Mouse (Mus musculus) midbrain, embryonic 11.5 days (tissue): ENCODE measurements around the gene Rbm20. TPM values are rescaled to one million over a fixed set of nuclear protein-coding genes. Genes with fewer than 3 reads are reported as not detected.
A peak's percentile ranks its signal among the peaks of the same experiment; 100 is the strongest.

Source experiments
- ATAC-seq: fragments of 200-750 bp; cut with Nextera tagmentation; 2 replicates; pipeline ENCODE4 v1.8.0; 2017; ENCODE audit warnings: moderate TSS enrichment, moderate library complexity; ENCODE audit not compliant: low FRiP score
- DNase-seq: peaks from one replicate; pipeline ENCODE4 v3.0.0; 2015; ENCODE audit warnings: low spot score; ENCODE audit errors: missing footprints
- H3K27ac ChIP-seq: fragments of 300-500 bp; sonication (generic); 2 replicates; pipeline ENCODE4 v1.5.1; 2014; ENCODE audit warnings: low read depth, low read length
- H3K27me3 ChIP-seq: fragments of 300-500 bp; sonication (generic); 2 replicates; pipeline ENCODE4 v1.6.1; 2014; ENCODE audit warnings: mild to moderate bottlenecking, low read length, moderate library complexity, mixed read lengths; ENCODE audit not compliant: control insufficient read depth, insufficient read depth
- H3K36me3 ChIP-seq: fragments of 300-500 bp; sonication (generic); 2 replicates; pipeline ENCODE4 v1.6.1; 2014; ENCODE audit warnings: mild to moderate bottlenecking, low read length, moderate library complexity, mixed read lengths; ENCODE audit not compliant: control insufficient read depth, insufficient read depth
- H3K4me1 ChIP-seq: fragments of 300-500 bp; sonication (generic); 2 replicates; pipeline ENCODE4 v1.6.1; 2014; ENCODE audit warnings: low read length; ENCODE audit not compliant: control insufficient read depth, insufficient read depth
- H3K4me2 ChIP-seq: fragments of 300-500 bp; sonication (generic); 2 replicates; pipeline ENCODE4 v1.6.1; 2014; ENCODE audit warnings: mild to moderate bottlenecking, moderate library complexity
- H3K4me3 ChIP-seq: fragments of 300-500 bp; sonication (generic); 2 replicates; pipeline ENCODE4 v1.5.1; 2014; ENCODE audit warnings: low read depth, low read length
- H3K9ac ChIP-seq: fragments of 300-500 bp; sonication (generic); 2 replicates; pipeline ENCODE4 v1.6.1; 2014; ENCODE audit warnings: low read length
- H3K9me3 ChIP-seq: fragments of 300-500 bp; sonication (generic); 2 replicates; pipeline ENCODE4 v1.6.1; 2016; ENCODE audit warnings: low read length; ENCODE audit not compliant: control insufficient read depth
- WGBS: fragments of 180-500 bp; shearing (Covaris S2); extraction: QIAGEN DNeasy Blood & Tissue Kit; methylation state at CpG from one replicate; pipeline ENCODE4 v1.1.7; 2014; 5-methylcytosine and 5-hydroxymethylcytosine counted together
- polyA plus RNA-seq: library from polyadenylated mRNA; unstranded; fragments of >200 nt; fragmentation: Nextera tagmentation; extraction: Ambion mirVana; gene quantifications from 2 replicates; pipeline ENCODE4 v1.2.1, GENCODE M21; 2014

The Rbm20 gene
- polyA plus RNA-seq, 1 experiment from 2014 or later = 1.0 TPM

DNA sequence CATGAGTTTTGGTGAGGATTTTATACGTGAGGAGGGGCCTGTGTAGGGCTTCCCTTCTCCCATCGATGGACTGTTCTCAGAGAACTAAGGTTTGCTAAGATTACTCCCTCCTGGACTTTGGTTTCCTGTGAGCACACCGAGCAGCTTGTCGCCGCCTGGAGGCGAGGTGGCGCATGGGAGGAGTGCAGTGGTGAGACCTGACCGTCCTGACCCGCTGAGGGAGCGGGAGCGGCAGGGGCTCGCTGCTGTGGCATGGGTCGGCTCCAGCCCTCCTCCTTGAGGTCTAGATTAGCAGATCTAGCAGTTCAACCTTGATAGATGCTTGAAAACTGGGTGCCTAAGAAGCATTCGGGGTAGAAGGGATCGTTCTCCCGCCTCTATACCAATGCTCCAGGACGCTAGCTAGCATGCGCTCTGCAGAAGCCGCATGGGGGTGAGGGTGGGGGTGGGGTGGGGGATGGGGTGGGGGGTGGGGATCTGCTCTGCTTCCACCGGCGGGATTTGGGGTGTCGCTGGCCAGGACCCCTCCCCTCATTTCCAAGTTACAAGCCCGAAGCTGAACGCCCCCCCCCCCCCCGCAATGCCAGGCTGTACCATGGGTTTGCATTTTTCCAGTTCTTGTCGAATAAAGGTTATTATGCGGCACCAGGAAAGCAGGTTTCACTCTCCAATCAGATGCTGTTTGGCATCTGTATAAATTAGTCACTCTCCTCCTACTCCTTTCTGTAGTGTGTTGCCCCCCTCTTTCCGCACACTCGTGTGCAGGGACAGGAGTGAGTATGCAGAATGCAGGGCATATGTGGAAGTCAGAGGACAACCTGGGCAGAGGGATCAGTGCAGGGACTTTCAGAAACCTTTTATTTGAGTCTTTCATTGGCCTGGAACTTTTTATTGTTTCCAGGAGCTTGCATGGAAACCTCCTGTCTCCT is 28.1 kb downstream of the Rbm20 start:
- 4% methylated on average over 26 of the region's 29 CpGs for WGBS
- Histone ChIP-seq H3K9ac (peak overlapping the region; percentile 60; the same call in 1 of the 2 replicates), H3K4me1 (peaks cover 5% of the 10 kb centered on the region; the same call in 1 of the 2 replicates), H3K9me3 (no peaks in the 10 kb centered on the region; the same call in 1 of the 2 replicates), H3K4me3 (peak overlapping the region; percentile 32), H3K27me3 (no peaks in the 10 kb centered on the region), H3K36me3 (no peaks in the 10 kb centered on the region), H3K4me2 (peak overlapping the region; percentile 67), H3K27ac (no peak overlapping the region)
- ATAC-seq = peak; percentile 86
- DNase-seq = peak; percentile 97

DNA sequence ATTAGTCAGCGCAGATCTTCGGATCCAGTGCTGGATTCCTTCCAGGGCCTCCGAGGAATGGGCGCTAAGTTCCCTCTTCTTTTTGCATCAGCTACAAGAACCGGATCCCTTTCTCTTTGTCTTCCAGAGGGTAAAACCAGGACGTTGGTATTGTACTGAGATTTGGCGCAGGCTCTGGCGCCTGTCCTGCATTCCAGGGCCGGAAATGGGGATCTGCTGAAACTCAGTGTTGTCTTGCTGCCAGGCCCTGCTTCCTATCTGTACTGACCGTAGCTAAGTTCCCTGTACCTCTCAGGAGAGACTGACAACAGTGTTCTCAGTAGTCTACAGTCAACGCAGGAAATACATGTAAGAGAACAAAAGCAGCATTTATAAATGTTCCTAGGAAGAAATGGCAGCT is 31.3 kb downstream of the Rbm20 start:
- H3K4me1 ChIP-seq = 0 out of 2 replicates have a peak, but pooled peaks cover 4% of the 10 kb centered on the region
- H3K9me3 ChIP-seq = no peaks in the 10 kb centered on the region; the same call in 1 of the 2 replicates
- DNase-seq (no peak), ATAC-seq (no peak)
- no peak overlapping the region for H3K4me2 ChIP-seq
- no peak overlapping the region for H3K27ac ChIP-seq
- no peaks in the 10 kb centered on the region for H3K27me3 ChIP-seq
- no peaks in the 10 kb centered on the region for H3K36me3 ChIP-seq
- 83% methylated on average over 11 of the region's 11 CpGs for WGBS
- H3K9ac ChIP-seq = no peak overlapping the region
- no peak overlapping the region for H3K4me3 ChIP-seq

DNA sequence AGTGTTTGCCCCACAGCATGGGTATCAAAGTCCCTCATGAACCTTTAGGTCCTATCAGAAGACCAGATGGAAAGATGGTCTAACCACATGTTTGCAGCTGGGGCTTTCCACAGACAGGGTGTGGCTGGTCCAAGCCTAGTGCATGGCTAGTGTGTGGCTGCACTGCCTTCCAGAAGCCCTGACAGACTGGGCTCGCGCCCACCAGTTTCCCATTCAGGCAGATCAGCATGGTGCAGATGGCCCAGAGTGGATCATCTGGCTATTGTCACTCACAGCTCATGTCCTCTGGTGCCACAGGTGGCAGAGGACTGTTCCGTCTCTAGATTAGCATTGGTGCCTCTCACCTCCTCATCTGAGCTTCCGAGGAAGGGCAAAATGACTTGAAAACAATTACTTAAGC is 33.8 kb downstream of the Rbm20 start:
- ATAC-seq (no peak), DNase-seq (no peak)
- H3K9ac ChIP-seq = no peak overlapping the region
- H3K27ac ChIP-seq = no peak overlapping the region
- no peak overlapping the region for H3K4me2 ChIP-seq
- WGBS = 66% methylated on average over 4 of the region's 4 CpGs
- no peak overlapping the region for H3K4me3 ChIP-seq
- H3K36me3 ChIP-seq = no peaks in the 10 kb centered on the region
- H3K9me3 ChIP-seq = no peaks in the 10 kb centered on the region; the same call in 1 of the 2 replicates
- no peaks in the 10 kb centered on the region for H3K4me1 ChIP-seq
- no peaks in the 10 kb centered on the region for H3K27me3 ChIP-seq

DNA sequence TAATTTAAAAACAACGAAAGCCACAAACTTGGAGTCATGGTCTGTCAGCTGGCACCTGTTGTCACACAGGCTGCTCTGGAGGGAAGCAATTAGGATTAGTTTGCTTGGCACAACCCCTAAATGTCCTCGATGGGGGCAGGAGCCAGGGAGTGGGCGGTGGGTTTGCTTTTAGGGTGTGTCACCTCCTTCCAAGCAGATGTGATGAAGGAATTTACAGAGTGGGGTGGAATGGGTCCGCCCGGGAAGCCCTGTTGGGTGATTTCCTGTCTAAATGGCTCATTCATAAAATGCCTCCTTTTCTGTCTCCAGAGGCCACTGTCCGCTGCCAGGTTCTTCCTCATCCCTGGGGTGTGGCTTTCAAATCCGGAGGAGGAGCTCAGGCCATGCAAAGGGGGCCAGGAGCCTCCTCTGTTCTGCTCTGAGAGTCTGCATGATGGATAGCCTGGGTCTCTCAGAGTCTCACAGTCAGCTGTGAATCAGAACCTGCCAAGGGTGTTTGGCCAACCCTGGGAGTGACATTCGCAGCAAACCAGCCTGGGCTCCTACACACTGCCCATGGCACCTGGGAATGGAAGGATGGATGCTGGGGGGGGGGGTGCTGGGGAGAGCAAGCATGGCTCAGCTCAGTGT is 34.3 kb downstream of the Rbm20 start:
- WGBS = 60% methylated on average over 8 of the region's 8 CpGs
- ATAC-seq = no peak
- H3K4me1 ChIP-seq = no peaks in the 10 kb centered on the region

GRCm38 (mm10) chr19:53712297-53713025 is 35.4 kb downstream of the Rbm20 start:
- Histone ChIP-seq H3K4me2 (no peak overlapping the region), H3K9me3 (no peaks in the 10 kb centered on the region; the same call in 1 of the 2 replicates), H3K27ac (no peak overlapping the region), H3K4me3 (no peak overlapping the region), H3K36me3 (no peaks in the 10 kb centered on the region), H3K27me3 (no peaks in the 10 kb centered on the region), H3K9ac (no peak overlapping the region), H3K4me1 (no peaks in the 10 kb centered on the region)
- WGBS = 70% methylated on average over 7 of the region's 7 CpGs
- no peak for ATAC-seq
- DNase-seq = no peak

More for the DNA sequence above, 34.3 kb downstream of the Rbm20 start:
- DNase-seq = no peak
- H3K36me3 ChIP-seq = no peaks in the 10 kb centered on the region
- no peaks in the 10 kb centered on the region for H3K27me3 ChIP-seq
- no peaks in the 10 kb centered on the region; the same call in 1 of the 2 replicates for H3K9me3 ChIP-seq
- no peak overlapping the region for H3K4me2 ChIP-seq
- no peak overlapping the region for H3K27ac ChIP-seq
- H3K4me3 ChIP-seq = no peak overlapping the region
- H3K9ac ChIP-seq = no peak overlapping the region

- Histone ChIP-seq H3K36me3 (no peaks in the 10 kb centered on the region), H3K9me3 (no peaks in the 10 kb centered on the region; the same call in 1 of the 2 replicates), H3K4me2 (no peak overlapping the region), H3K27ac (no peak overlapping the region), H3K27me3 (no peaks in the 10 kb centered on the region), H3K4me1 (no peaks in the 10 kb centered on the region), H3K9ac (no peak overlapping the region), H3K4me3 (no peak overlapping the region)
- 84% methylated on average over 6 of the region's 6 CpGs for WGBS
- DNase-seq (no peak), ATAC-seq (no peak)
These were observed 36.3 kb downstream of the Rbm20 start for GRCm38 (mm10) chr19:53713364-53713763.

GRCm38 (mm10) chr19:53716469-53716868 is 39.4 kb downstream of the Rbm20 start:
- no peak overlapping the region for H3K4me2 ChIP-seq
- H3K27me3 ChIP-seq = no peaks in the 10 kb centered on the region
- ATAC-seq (no peak), DNase-seq (no peak)
- no peak overlapping the region for H3K27ac ChIP-seq
- 95% methylated on average over 7 of the region's 7 CpGs for WGBS
- no peaks in the 10 kb centered on the region for H3K4me1 ChIP-seq
- no peaks in the 10 kb centered on the region; the same call in 1 of the 2 replicates for H3K9me3 ChIP-seq
- H3K36me3 ChIP-seq = no peaks in the 10 kb centered on the region
- no peak overlapping the region for H3K9ac ChIP-seq
- no peak overlapping the region for H3K4me3 ChIP-seq

DNA sequence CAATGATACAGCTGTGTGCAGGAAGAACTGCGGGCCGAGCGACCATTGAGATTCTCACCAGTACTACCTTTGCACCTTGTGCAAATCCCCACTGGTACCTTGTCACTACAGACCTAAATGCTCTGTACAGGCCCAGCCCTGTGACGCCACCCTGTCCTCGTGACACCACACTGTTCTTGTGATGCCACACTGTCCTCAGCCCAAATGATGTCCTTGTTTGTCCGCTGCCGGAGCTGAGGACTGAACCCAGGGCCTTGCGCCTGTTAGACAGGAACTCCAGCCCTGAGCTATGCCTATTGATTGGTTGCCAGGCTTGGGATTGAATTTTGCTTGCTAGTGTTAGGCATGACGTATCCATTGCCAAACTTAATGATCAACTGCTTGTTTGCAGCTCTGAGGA is 40.3 kb downstream of the Rbm20 start:
- Histone ChIP-seq H3K4me1 (no peaks in the 10 kb centered on the region), H3K27me3 (no peaks in the 10 kb centered on the region), H3K4me2 (no peak overlapping the region), H3K9me3 (no peaks in the 10 kb centered on the region; the same call in 1 of the 2 replicates), H3K9ac (no peak overlapping the region), H3K27ac (no peak overlapping the region), H3K36me3 (no peaks in the 10 kb centered on the region), H3K4me3 (no peak overlapping the region)
- DNase-seq (no peak), ATAC-seq (no peak)
- WGBS = 87% methylated on average over 9 of the region's 9 CpGs
